Mouse (Mus musculus): ENCODE data around the gene Tnfsf13. TPM values are rescaled to one million over a fixed set of nuclear protein-coding genes. Genes with fewer than 3 reads are reported as not detected.
"Not testable (repeated sequence)": the region's sequence is repeated elsewhere in the genome, so short reads cannot be mapped to it uniquely, and the experiment has no call there.

The Tnfsf13 gene
- 0.64 and 0.93 TPM in 2 replicates for polyA plus RNA-seq (2014; fragmentation: Nextera tagmentation; extraction: Ambion mirVana)

DNA sequence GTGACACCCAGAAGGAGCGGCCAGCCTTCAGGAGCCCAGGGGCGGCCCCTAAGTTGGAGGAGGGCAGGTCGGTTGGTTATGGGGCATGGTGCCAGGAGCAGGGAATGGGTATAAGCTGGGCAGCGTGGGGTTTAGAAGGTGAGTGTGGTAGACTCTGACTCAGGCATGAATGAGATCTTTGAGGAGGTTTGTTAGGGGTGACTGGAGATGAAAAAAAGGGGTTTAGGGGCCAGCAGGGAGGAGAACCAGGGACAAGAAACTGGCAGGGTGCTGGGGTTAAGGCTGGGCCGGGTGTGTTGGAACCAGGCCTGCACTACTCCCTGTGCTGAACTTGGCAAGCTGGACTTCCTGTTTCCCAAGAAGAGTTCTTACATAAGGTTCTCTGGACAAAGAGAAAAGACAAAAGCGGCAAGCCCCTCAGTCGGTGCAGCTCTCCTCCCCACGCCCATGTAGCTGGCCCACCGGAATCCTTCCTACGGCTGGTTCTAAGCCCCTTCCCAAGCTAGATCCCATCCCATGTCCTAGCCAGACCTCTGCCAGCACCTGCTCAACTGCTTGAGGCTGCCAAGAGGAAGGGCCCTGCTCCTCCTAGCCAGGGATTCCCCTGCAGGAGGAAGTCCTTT, at the start of gene Tnfsf13:
Gene Tnfsf13 (minus strand): TSS at position 259 of the 623 bp plus-strand sequence.
- TF ChIP-seq CTCF (IDR thresholded peaks at IDR 0.05; ENCODE audit: low read depth) = no peak
- H3K9ac ChIP-seq = peak within 1 kb of the TSS; percentile 39
- no peak for ATAC-seq (ENCODE audit: insufficient read depth)
- peak; percentile 77 for DNase-seq
- H3K4me1 ChIP-seq (ENCODE audit: insufficient read depth) = peaks cover 15% of the 10 kb centered on the region
- H3K4me3 ChIP-seq (ENCODE audit: low read depth, low read length) = no peak within 1 kb of the TSS
- H3K36me3 ChIP-seq (ENCODE audit: insufficient read depth) = 0 out of 2 replicates have a peak, but pooled peaks cover under 1% of the 10 kb centered on the region
- H3K9me3 ChIP-seq (ENCODE audit: low read depth, low read length) = no peaks in the 10 kb centered on the region
- WGBS = 64% methylated on average over 10 of the region's 10 CpGs
- H3K4me2 ChIP-seq = peak within 1 kb of the TSS; percentile 36; the same call in 1 of the 2 replicates
- H3K27me3 ChIP-seq (ENCODE audit: insufficient read depth, low read length) = no peaks in the 10 kb centered on the region
- peak within 1 kb of the TSS; percentile 77 for H3K27ac ChIP-seq (ENCODE audit: low read depth)

DNA sequence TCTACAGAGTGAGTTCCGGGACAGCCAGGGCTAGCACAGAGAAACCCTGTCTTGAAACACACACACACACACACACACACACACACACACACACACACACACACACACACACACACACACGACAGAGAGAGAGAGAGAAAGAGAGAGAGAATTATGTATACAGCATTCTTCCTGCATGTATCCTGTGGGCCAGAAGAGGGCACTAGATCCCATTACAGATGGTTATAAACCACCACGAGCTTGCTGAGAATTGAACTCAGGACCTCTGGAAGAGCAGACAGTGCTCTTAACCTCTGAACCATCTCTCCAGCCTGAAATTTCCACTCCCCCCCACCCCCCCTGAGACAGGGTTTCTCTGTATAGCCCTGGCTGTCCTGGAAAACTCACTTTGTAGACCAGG, 45.8 kb upstream of the Tnfsf13 start:
- WGBS = 63% methylated on average over 3 of the region's 3 CpGs
- H3K9ac ChIP-seq = not testable (repeated sequence)

DNA sequence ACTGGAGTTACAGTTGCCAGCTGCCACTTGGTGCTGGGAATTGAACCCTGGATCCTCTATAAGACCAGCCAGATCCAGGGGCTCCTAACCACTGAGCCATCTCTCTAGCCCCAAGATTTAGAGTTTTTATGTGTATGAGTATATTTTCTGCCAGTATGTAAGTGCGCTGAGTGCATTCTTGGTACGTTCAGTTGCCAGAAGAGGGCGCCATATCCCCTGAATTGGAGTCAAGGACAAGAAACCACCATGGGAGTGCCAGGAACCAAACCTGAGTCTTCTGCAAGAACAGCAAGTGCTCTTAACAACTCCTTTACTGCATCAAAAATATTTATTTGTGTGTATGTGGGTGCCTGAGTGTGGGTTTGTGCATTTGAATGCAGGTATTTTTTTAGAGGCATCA, 43.5 kb upstream of the Tnfsf13 start:
- TF ChIP-seq CTCF (IDR thresholded peaks at IDR 0.05; ENCODE audit: low read depth) = peak; percentile 62
- Histone ChIP-seq H3K9me3 (ENCODE audit: low read depth, low read length) (no peaks in the 10 kb centered on the region), H3K9ac (no peak overlapping the region), H3K4me1 (ENCODE audit: insufficient read depth) (no peaks in the 10 kb centered on the region), H3K27ac (ENCODE audit: low read depth) (no peak overlapping the region), H3K4me3 (ENCODE audit: low read depth, low read length) (no peak overlapping the region), H3K27me3 (ENCODE audit: insufficient read depth, low read length) (no peaks in the 10 kb centered on the region), H3K36me3 (ENCODE audit: insufficient read depth) (peaks cover 10% of the 10 kb centered on the region), H3K4me2 (no peak overlapping the region)
- DNase-seq (peak; percentile 78), ATAC-seq (ENCODE audit: insufficient read depth) (no peak)
- WGBS = 19% methylated on average over 3 of the region's 3 CpGs

More for the DNA sequence above, 45.8 kb upstream of the Tnfsf13 start:
- H3K27me3 ChIP-seq (ENCODE audit: insufficient read depth, low read length); H3K4me1 ChIP-seq (ENCODE audit: insufficient read depth); H3K9me3 ChIP-seq (ENCODE audit: low read depth, low read length); H3K27ac ChIP-seq (ENCODE audit: low read depth); ATAC-seq (ENCODE audit: insufficient read depth); H3K4me3 ChIP-seq (ENCODE audit: low read depth, low read length); H3K4me2 ChIP-seq: not testable (repeated sequence)
- peak; percentile 20 for DNase-seq
- TF ChIP-seq CTCF (IDR thresholded peaks at IDR 0.05; ENCODE audit: low read depth) = peak; percentile 28
- peaks cover 34% of the 10 kb centered on the region for H3K36me3 ChIP-seq (ENCODE audit: insufficient read depth)

DNA sequence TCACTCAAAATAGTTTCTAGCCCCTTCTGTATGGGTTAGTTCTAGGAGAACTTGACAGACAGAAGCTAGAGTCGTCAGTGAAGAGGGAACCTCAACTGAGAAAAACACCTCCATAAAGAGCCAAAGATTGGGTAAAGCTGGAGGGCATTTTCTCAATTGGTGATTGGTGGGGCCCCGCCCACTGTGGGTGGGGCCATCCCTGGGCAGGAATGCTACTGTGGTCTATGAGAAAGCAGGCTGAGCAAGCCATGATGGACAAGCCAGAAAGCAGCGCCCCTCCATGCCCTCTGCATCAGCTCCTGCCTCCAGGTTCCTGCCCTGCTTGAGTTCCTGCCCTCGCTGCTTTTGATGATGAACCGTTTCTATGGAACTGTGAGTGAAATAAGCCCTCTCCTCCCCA, 40.4 kb upstream of the Tnfsf13 start:
- TF ChIP-seq CTCF (IDR thresholded peaks at IDR 0.05; ENCODE audit: low read depth) = no peak
- Histone ChIP-seq H3K9ac (no peak overlapping the region), H3K27ac (ENCODE audit: low read depth) (no peak overlapping the region), H3K4me3 (ENCODE audit: low read depth, low read length) (no peak overlapping the region), H3K36me3 (ENCODE audit: insufficient read depth) (no peaks in the 10 kb centered on the region), H3K4me2 (no peak overlapping the region), H3K27me3 (ENCODE audit: insufficient read depth, low read length) (no peaks in the 10 kb centered on the region), H3K9me3 (ENCODE audit: low read depth, low read length) (no peaks in the 10 kb centered on the region), H3K4me1 (ENCODE audit: insufficient read depth) (no peaks in the 10 kb centered on the region)
- ATAC-seq (ENCODE audit: insufficient read depth) (no peak), DNase-seq (peak; percentile 27)
- 29% methylated on average over 5 of the region's 5 CpGs for WGBS

DNA sequence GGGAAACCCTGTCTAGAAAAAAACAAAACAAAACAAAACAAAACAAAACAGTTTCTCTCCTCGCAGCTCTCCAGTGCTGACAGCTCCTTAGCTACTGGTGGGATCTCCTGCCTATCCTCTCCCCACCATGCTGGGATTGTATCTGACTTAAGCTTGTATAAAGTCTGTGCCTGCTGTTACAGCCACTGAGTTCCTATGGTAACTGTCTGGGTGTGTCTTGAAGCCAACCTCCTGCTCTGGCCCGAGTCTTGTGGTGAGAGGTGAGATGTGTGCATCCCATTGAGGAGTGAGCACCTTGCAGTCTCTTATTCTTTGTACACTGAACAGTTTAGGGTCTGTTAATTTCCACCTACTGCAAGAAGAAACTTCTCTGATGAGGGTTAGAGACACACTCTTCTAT, 37.5 kb upstream of the Tnfsf13 start:
- DNase-seq = no peak
- TF ChIP-seq CTCF (IDR thresholded peaks at IDR 0.05; ENCODE audit: low read depth) = no peak
- no peaks in the 10 kb centered on the region for H3K36me3 ChIP-seq (ENCODE audit: insufficient read depth)
- 33% methylated on average over 2 of the region's 2 CpGs for WGBS
- no peak overlapping the region for H3K9ac ChIP-seq
- no peaks in the 10 kb centered on the region for H3K4me1 ChIP-seq (ENCODE audit: insufficient read depth)
- H3K4me2 ChIP-seq = no peak overlapping the region
- ATAC-seq (ENCODE audit: insufficient read depth) = no peak
- no peak overlapping the region for H3K27ac ChIP-seq (ENCODE audit: low read depth)
- H3K4me3 ChIP-seq (ENCODE audit: low read depth, low read length) = no peak overlapping the region
- no peaks in the 10 kb centered on the region for H3K27me3 ChIP-seq (ENCODE audit: insufficient read depth, low read length)
- H3K9me3 ChIP-seq (ENCODE audit: low read depth, low read length) = no peaks in the 10 kb centered on the region

DNA sequence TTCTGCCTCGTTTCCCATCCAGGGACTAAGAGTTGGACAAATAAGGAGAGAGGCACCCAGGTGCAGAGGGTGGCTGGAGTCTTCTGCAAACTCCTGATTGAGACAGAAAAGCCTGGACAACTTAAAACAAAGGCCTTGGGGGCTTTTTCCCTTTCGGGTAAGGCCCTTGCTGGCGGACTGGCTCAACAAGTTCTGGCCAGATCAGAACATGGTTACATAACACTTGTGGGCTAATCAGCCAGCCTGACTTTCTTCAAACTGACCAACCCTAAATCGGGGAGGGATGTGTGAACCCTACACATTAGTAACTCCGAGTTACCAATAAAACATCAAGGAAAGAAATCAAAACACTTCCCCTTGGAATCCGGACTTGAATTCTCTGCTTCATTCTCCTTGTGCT, 35.3 kb upstream of the Tnfsf13 start:
- H3K27ac ChIP-seq (ENCODE audit: low read depth) = peak overlapping the region; percentile 52; the same call in 1 of the 2 replicates
- 51% methylated on average over 6 of the region's 6 CpGs for WGBS
- DNase-seq (no peak), ATAC-seq (ENCODE audit: insufficient read depth) (no peak)
- no peaks in the 10 kb centered on the region for H3K36me3 ChIP-seq (ENCODE audit: insufficient read depth)
- H3K9me3 ChIP-seq (ENCODE audit: low read depth, low read length) = no peaks in the 10 kb centered on the region
- no peak overlapping the region for H3K4me2 ChIP-seq
- 0 out of 2 replicates have a peak, but pooled peaks cover 3% of the 10 kb centered on the region for H3K4me1 ChIP-seq (ENCODE audit: insufficient read depth)
- no peaks in the 10 kb centered on the region for H3K27me3 ChIP-seq (ENCODE audit: insufficient read depth, low read length)
- H3K9ac ChIP-seq = no peak overlapping the region
- H3K4me3 ChIP-seq (ENCODE audit: low read depth, low read length) = no peak overlapping the region
- no peak for TF ChIP-seq CTCF (IDR thresholded peaks at IDR 0.05; ENCODE audit: low read depth)

DNA sequence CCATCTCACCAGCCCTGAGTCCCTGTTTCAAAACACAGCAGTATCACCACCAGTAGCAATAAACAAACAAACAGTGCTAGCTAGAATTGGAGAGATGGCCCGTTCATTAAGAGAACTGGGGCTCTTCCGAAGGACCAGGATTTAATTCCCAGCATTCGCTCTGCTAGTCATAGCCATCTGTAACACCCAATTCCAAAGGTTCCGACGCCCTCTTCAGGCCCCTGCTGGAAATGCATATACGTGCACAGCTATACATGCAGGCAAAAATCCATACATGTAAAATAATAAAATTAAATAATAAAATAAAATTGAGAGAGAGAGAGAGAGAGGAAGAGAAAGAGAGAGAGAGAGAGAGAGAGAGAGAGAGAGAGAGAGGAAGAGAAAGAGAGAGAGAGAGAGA, 33.8 kb upstream of the Tnfsf13 start:
- 64% methylated on average over 6 of the region's 6 CpGs for WGBS
- H3K4me1 ChIP-seq (ENCODE audit: insufficient read depth) = 0 out of 2 replicates have a peak, but pooled peaks cover 3% of the 10 kb centered on the region
- DNase-seq (no peak), ATAC-seq (ENCODE audit: insufficient read depth) (no peak)
- no peak for TF ChIP-seq CTCF (IDR thresholded peaks at IDR 0.05; ENCODE audit: low read depth)
- H3K9ac ChIP-seq = no peak overlapping the region
- H3K27me3 ChIP-seq (ENCODE audit: insufficient read depth, low read length) = no peaks in the 10 kb centered on the region
- H3K36me3 ChIP-seq (ENCODE audit: insufficient read depth) = no peaks in the 10 kb centered on the region
- no peak overlapping the region for H3K4me2 ChIP-seq
- no peak overlapping the region for H3K4me3 ChIP-seq (ENCODE audit: low read depth, low read length)
- no peak overlapping the region for H3K27ac ChIP-seq (ENCODE audit: low read depth)
- no peaks in the 10 kb centered on the region for H3K9me3 ChIP-seq (ENCODE audit: low read depth, low read length)

All from lung, embryonic 14.5 days (tissue).